In the genomic region with DNA sequence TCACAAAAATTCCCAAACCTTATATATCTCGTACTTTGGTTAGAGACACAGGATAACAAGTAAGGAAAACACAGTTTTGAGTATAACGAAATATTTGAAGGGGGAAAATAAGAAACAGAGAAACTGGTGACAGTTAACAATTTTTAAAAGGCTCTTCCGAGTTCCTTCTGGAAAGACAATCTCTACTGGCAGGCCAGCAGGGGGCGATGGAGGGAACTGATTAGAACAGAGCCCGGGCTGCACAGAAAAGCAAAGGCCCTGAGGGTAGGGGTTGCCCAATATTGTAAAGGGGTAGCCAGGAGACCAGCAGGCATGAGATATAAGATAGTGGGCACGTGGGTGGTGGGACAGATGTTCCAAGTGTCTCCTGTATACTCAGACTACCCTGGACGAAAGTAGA, we compare ENCODE assay signal across 8 mouse cellular contexts.
DNase-seq lines count a peak whose midpoint lies in the region; ATAC-seq and TF ChIP-seq lines count a peak whose summit lies in the region.

No protein-coding gene starts in this region.

- peak; percentile 86 for DNase-seq in liver
- peak; percentile 62 to 80 for DNase-seq in cerebellum, postnatal 4 days (ENCODE audit: low spot score in 2 of 2)
- peak; percentile 48 for DNase-seq in gastrocnemius, postnatal 25 days
- peak; percentile 65 to 94 for DNase-seq in kidney, postnatal 36 days
- peak; percentile 51 to 65 for DNase-seq in lung, adult 18-20 months

- WGBS in liver, embryonic 12.5 days (ENCODE audit: insufficient replicate concordance): 6% methylated on average over 7 of the region's 7 CpGs
- WGBS in neural tube, embryonic 13.5 days: 9% methylated on average over 7 of the region's 7 CpGs

- no peaks in the 10 kb centered on the region for H3K9me3 ChIP-seq in liver, embryonic 12.5 days (replicated peaks)
- no peaks in the 10 kb centered on the region for H3K9me3 ChIP-seq in neural tube, embryonic 13.5 days

- peaks cover 55% of the 10 kb centered on the region for H3K27me3 ChIP-seq in liver, embryonic 12.5 days (replicated peaks)
- H3K27me3 ChIP-seq in neural tube, embryonic 13.5 days: no peaks in the 10 kb centered on the region
- no peaks in the 10 kb centered on the region for H3K27me3 ChIP-seq in testis, adult 2 months (ENCODE audit: control insufficient read depth, insufficient read depth, low read length)

- no peak for TF ChIP-seq POLR2A in testis, adult 2 months (IDR thresholded peaks at IDR 0.05; ENCODE audit: control insufficient read depth, low read depth, low read length)

- H3K4me3 ChIP-seq in liver, embryonic 12.5 days: no peak overlapping the region
- no peak overlapping the region for H3K4me3 ChIP-seq in neural tube, embryonic 13.5 days
- no peak overlapping the region for H3K4me3 ChIP-seq in testis, adult 2 months (ENCODE audit: control insufficient read depth, low read depth, low read length)

- H3K4me2 ChIP-seq in liver, embryonic 12.5 days: no peak overlapping the region
- no peak overlapping the region for H3K4me2 ChIP-seq in neural tube, embryonic 13.5 days

- no peak for ATAC-seq in liver, embryonic 12.5 days
- peak; percentile 48; the same call in 1 of the 2 replicates for ATAC-seq in neural tube, embryonic 13.5 days (ENCODE audit: low read depth)

- peaks cover 9% of the 10 kb centered on the region for H3K4me1 ChIP-seq in liver, embryonic 12.5 days
- H3K4me1 ChIP-seq in neural tube, embryonic 13.5 days (replicated peaks): peaks cover 45% of the 10 kb centered on the region
- H3K4me1 ChIP-seq in testis, adult 2 months (ENCODE audit: control insufficient read depth, insufficient read depth, low read length): peaks cover 26% of the 10 kb centered on the region

- no peak overlapping the region for H3K9ac ChIP-seq in liver, embryonic 12.5 days
- no peak overlapping the region for H3K9ac ChIP-seq in neural tube, embryonic 13.5 days

- no peaks in the 10 kb centered on the region for H3K36me3 ChIP-seq in liver, embryonic 12.5 days
- H3K36me3 ChIP-seq in neural tube, embryonic 13.5 days: no peaks in the 10 kb centered on the region
- no peaks in the 10 kb centered on the region for H3K36me3 ChIP-seq in testis, adult 2 months (ENCODE audit: control insufficient read depth, insufficient read depth, low read length)

- TF ChIP-seq CTCF in testis, adult 2 months (IDR thresholded peaks at IDR 0.05; ENCODE audit: control insufficient read depth, insufficient read depth, insufficient replicate concordance, low read depth, low read length): peak; percentile 57

- H3K27ac ChIP-seq in liver, embryonic 12.5 days: no peak overlapping the region
- peak overlapping the region; percentile 89 for H3K27ac ChIP-seq in neural tube, embryonic 13.5 days (replicated peaks)
- no peak overlapping the region for H3K27ac ChIP-seq in testis, adult 2 months (ENCODE audit: control insufficient read depth, insufficient read depth, low read depth, low read length)
